Mouse (Mus musculus): ENCODE data around the gene Apol8. TPM values are rescaled to one million over a fixed set of nuclear protein-coding genes. Genes with fewer than 3 reads are reported as not detected.

Gene Apol8
- polyA plus RNA-seq, 1 experiment from 2014 or later, result 0.18 TPM

DNA sequence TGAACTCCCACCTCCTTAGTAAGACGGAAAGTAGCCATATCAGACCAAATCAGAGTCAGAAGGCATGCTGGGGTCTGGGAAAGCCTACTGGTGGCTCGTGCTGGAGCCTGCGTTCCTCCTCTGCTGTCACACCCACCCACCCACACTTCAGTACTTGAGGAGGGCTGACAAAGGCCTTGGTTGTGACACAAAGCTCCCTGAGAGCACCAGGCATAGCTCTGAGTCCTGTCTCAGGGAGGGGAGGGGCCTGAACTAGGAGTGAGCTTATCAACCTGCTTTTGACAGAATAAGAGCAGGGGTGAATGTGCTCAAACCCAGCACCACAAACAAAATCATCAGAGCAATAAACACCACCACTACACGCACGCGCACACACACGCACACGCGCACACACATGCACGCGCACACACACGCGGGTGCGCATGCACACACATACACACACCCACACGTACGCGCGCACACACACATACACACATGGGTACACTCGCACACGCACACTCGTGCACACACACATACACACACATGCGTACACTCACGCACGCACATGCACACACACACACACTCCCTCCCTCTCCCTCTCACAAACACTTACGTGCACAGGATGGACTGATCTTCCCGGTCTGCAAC lies 39.7 kb upstream of the Apol8 start:
- Histone ChIP-seq H3K27me3 (replicated peaks) (no peaks in the 10 kb centered on the region), H3K36me3 (replicated peaks) (no peaks in the 10 kb centered on the region), H3K4me1 (peaks cover 11% of the 10 kb centered on the region), H3K27ac (no peak overlapping the region), H3K9me3 (no peaks in the 10 kb centered on the region), H3K4me2 (no peak overlapping the region), H3K9ac (no peak overlapping the region), H3K4me3 (no peak overlapping the region)
- no peak for ATAC-seq (replicated peaks)
- 94% methylated on average over 26 of the region's 26 CpGs for WGBS

DNA sequence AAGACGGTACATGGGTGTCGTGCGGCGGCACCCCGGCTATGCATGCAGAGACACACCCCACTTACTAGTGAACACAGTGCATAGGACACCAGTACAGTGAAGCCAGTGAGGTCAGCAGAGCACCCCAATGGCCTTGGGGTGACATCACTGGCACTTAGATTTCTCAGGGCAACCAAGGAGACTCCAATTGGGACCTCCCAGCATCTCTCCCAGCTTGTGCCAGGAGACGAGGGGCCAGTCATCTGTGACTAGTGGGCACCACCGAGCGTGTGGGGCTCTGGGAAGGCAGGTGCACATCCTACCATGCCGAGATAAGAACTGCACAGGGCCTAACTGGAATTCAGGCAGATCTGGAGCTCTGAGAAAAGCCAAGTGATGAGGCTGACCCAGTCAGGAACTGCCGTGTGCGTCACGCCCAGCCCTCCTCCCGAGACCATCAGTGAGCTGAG lies 38.1 kb upstream of the Apol8 start:
- Histone ChIP-seq H3K36me3 (replicated peaks) (no peaks in the 10 kb centered on the region), H3K9me3 (no peaks in the 10 kb centered on the region), H3K4me3 (no peak overlapping the region), H3K27me3 (replicated peaks) (no peaks in the 10 kb centered on the region), H3K9ac (no peak overlapping the region), H3K27ac (no peak overlapping the region), H3K4me2 (no peak overlapping the region), H3K4me1 (peaks cover 11% of the 10 kb centered on the region)
- ATAC-seq (replicated peaks), result no peak
- WGBS, result 94% methylated on average over 13 of the region's 13 CpGs

DNA sequence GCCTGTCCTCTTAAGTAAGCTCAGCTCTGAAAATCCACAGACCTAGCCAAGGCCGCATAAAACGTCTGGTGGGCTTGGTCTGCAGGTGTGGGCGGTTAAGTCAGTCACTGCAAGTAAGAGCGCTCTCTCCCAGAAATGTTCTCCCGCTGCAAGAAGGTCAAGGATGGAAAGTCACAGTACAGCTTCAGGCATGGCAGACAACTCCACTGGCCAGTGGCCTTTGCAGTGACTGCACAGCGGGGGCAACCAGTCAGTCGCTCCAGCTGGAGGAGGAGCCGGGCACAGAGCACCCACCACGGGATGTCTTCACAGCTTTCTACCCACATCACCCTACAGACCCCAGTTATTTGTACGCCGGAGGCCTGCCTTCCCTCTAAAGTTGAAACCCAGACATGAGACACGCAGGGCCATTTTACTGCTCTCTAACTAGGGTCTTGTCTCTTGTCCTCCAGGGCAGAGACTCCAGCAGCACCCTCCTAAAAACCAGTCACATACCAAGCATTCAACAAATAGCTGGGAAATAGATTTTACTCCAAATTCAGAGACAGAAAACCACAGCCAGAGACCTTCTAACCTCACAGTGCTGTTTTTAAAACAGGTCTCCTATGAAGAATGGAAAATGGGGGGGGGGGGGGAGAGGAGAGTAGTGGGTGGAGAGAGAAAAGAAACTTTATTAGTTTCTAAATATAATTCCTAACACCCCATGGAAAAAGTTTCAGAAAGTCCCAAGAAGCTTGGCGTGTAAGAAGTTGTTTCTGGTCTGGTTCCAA lies 37.5 kb upstream of the Apol8 start:
- Histone ChIP-seq H3K4me2 (no peak overlapping the region), H3K4me1 (peaks cover 11% of the 10 kb centered on the region), H3K27ac (no peak overlapping the region), H3K36me3 (replicated peaks) (no peaks in the 10 kb centered on the region), H3K27me3 (replicated peaks) (no peaks in the 10 kb centered on the region), H3K4me3 (no peak overlapping the region), H3K9me3 (no peaks in the 10 kb centered on the region), H3K9ac (no peak overlapping the region)
- WGBS, result 92% methylated on average over 13 of the region's 13 CpGs
- ATAC-seq (replicated peaks), result no peak

DNA sequence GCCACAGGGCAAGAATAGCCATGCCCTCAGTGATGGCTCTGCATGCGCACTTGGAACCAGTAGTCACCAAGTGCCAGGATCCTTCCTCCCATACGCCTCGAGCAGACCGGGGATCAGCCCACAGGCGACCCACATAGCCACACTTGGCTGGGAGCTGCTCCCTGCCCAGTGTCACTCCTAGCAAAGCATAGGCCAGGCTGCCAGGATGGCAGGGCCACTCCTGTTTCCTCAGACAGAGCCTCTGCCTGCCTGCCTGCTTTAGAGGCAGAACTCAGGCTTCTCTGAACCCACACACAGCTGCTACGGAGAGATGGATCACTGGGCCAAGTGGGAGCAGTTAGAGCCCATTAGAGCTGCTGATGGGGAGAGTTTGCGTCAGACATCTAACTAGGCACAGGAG lies 36.8 kb upstream of the Apol8 start:
- no peak overlapping the region for H3K4me3 ChIP-seq
- no peaks in the 10 kb centered on the region for H3K36me3 ChIP-seq (replicated peaks)
- no peak overlapping the region for H3K4me2 ChIP-seq
- 88% methylated on average over 7 of the region's 7 CpGs for WGBS
- H3K27ac ChIP-seq, result no peak overlapping the region
- ATAC-seq (replicated peaks), result no peak
- H3K4me1 ChIP-seq, result peaks cover 4% of the 10 kb centered on the region
- no peak overlapping the region for H3K9ac ChIP-seq
- no peaks in the 10 kb centered on the region for H3K27me3 ChIP-seq (replicated peaks)
- no peaks in the 10 kb centered on the region for H3K9me3 ChIP-seq

DNA sequence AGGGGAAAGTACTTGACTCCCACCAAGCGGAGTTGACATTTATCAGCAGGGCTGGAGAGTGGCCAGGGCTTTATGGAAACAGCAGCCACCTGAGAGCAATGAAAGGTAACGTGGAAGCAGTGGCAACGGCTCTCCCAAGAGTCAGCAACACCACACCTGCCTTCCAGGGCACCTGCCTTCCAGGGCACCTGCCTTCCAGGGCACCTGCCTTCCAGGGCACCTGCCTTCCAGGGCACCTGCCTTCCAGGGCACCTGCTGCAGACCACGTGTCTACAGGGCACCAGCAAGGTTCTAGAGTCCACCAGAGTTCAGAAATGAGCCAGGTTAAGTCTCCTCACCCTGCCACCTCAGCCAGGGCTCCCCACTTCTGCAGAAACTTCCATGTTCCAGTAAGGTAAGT lies 36.3 kb upstream of the Apol8 start:
- no peaks in the 10 kb centered on the region for H3K4me1 ChIP-seq
- H3K9me3 ChIP-seq, result no peaks in the 10 kb centered on the region
- no peak overlapping the region for H3K9ac ChIP-seq
- ATAC-seq (replicated peaks), result no peak
- H3K27me3 ChIP-seq (replicated peaks), result no peaks in the 10 kb centered on the region
- no peak overlapping the region for H3K4me3 ChIP-seq
- H3K27ac ChIP-seq, result no peak overlapping the region
- WGBS, result 89% methylated on average over 4 of the region's 4 CpGs
- no peak overlapping the region for H3K4me2 ChIP-seq
- no peaks in the 10 kb centered on the region for H3K36me3 ChIP-seq (replicated peaks)

DNA sequence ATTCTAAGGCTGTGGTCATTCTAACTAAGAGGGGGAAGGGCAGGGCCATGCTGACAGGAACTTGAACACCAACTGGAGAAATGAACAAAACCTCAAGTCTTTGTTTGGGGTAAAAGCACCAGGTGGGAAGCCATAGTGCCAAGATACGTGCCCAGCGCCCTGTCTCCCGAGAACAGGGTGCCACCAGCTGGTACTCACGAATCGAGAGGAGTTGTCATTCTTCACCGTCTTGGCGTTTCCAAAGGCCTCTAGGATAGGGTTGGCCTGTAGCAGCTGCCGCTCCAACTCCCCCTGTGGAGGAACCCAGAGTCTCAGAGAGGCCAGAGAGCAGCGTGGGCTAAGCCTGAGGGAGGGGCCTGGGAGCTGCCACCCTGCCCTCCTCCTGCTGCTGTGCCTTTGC lies 35.3 kb upstream of the Apol8 start:
- no peaks in the 10 kb centered on the region for H3K9me3 ChIP-seq
- 85% methylated on average over 9 of the region's 9 CpGs for WGBS
- H3K4me3 ChIP-seq, result no peak overlapping the region
- H3K27me3 ChIP-seq (replicated peaks), result no peaks in the 10 kb centered on the region
- H3K4me1 ChIP-seq, result no peaks in the 10 kb centered on the region
- ATAC-seq (replicated peaks), result no peak
- no peaks in the 10 kb centered on the region for H3K36me3 ChIP-seq (replicated peaks)
- no peak overlapping the region for H3K27ac ChIP-seq
- H3K4me2 ChIP-seq, result no peak overlapping the region
- no peak overlapping the region for H3K9ac ChIP-seq

DNA sequence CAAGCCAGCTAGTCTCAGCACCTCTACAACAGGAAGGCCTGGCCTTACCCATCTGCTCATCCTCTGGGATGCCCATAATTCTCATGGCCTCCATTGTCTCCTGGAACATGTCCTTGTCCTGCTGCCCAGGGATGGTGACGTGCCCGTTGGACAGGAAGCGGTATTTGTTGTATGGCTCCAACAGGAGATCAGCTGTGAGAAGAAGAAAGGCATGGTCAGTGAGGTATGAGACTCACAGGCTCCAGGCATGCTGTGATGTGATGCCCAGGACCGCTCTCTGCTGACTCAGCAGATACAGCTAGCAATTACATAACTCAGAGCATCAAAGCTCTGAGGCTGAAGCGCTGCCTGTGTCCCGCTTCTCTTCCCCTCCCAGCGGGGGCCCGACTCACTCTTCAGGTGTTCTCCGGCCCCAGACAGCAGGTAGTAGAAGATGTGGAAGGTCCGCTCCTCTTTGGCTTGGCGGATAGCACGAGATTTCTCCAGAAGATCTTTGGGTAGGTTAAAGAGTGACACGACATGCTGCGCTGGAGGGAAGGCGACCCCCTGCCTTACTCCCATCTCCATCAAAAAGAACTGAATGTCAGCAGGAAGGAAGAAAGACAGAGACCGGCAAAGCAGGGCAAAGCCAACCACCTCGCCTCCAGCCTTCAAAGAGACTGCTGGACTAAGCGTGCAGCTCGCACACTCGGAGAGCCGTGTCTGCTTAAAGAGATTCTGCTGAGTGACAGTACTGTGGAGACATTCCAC lies 34.0 kb upstream of the Apol8 start:
- Histone ChIP-seq H3K27me3 (replicated peaks) (no peaks in the 10 kb centered on the region), H3K4me3 (no peak overlapping the region), H3K4me2 (no peak overlapping the region), H3K9me3 (no peaks in the 10 kb centered on the region), H3K27ac (no peak overlapping the region), H3K4me1 (no peaks in the 10 kb centered on the region), H3K36me3 (replicated peaks) (0 out of 2 replicates have a peak, but pooled peaks cover 8% of the 10 kb centered on the region), H3K9ac (no peak overlapping the region)
- ATAC-seq (replicated peaks), result no peak
- WGBS, result 91% methylated on average over 21 of the region's 21 CpGs

DNA sequence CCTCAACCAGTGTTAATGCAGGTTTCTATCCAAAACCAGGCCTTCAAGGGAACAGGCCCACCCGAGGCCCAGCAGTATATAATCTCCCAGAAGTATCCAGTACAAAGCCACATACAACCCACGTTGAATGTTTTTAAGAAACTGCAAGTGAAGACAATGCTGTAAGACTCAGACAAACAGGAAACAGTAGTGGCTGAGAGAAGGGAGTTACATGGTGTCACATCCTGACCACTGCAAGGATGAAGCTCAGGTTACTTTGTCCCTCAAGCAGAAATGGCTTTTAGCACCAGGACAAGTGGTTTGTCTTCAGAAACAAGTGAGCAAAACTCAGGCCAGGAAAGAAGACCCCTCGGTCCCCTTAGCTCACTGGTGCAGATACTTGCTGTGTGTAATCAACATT lies 32.4 kb upstream of the Apol8 start:
- Histone ChIP-seq H3K27ac (no peak overlapping the region), H3K4me2 (no peak overlapping the region), H3K36me3 (replicated peaks) (0 out of 2 replicates have a peak, but pooled peaks cover 9% of the 10 kb centered on the region), H3K9ac (no peak overlapping the region), H3K4me1 (no peaks in the 10 kb centered on the region), H3K27me3 (replicated peaks) (no peaks in the 10 kb centered on the region), H3K4me3 (no peak overlapping the region), H3K9me3 (no peaks in the 10 kb centered on the region)
- WGBS, result 87% methylated on average over 3 of the region's 3 CpGs
- ATAC-seq (replicated peaks), result no peak

DNA sequence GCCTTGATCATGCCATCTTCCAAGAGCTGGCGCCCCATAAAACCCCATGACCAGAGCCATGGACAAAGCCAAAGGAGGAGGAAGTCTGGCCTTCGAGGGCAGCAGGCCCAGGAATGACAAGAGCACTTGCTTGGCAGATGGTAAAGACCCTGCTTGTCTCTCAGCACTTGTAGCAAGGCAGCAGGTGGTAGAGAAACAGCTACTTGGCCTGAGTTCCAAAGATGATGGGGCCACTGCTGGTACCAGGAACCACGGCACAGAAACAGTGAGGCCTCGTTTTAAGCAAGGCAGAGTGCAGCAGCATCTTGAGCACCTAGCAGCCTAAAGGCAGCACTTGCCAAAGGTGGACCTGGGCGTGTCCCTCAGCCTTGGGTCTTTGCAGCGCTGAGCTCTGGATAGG lies 31.6 kb upstream of the Apol8 start:
- no peaks in the 10 kb centered on the region for H3K4me1 ChIP-seq
- 86% methylated on average over 6 of the region's 6 CpGs for WGBS
- H3K27ac ChIP-seq, result no peak overlapping the region
- no peak for ATAC-seq (replicated peaks)
- H3K9ac ChIP-seq, result no peak overlapping the region
- no peak overlapping the region for H3K4me2 ChIP-seq
- H3K4me3 ChIP-seq, result no peak overlapping the region
- no peaks in the 10 kb centered on the region for H3K27me3 ChIP-seq (replicated peaks)
- 0 out of 2 replicates have a peak, but pooled peaks cover 12% of the 10 kb centered on the region for H3K36me3 ChIP-seq (replicated peaks)
- H3K9me3 ChIP-seq, result no peaks in the 10 kb centered on the region

DNA sequence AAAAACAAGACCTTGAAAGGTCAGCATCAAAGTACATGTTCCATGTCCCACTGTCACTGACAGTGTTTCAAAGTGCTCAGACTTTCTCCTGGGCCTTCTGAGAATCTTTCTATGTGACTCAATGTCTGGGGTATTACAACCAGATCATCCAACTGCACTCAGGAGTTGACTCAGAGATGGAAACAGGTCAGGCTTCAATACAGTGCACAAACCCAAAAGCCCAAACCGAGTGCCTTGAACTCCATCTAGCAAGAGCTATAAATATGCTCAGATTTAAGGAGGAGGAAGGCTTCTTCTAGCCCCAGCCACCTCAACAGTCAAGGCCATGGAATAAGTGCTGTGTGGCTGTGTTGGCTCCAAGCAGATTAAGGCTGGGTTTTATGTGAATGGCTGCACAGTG lies 29.0 kb upstream of the Apol8 start:
- Histone ChIP-seq H3K9ac (no peak overlapping the region), H3K4me3 (no peak overlapping the region), H3K4me1 (no peaks in the 10 kb centered on the region), H3K27me3 (replicated peaks) (no peaks in the 10 kb centered on the region), H3K36me3 (replicated peaks) (peaks cover 24% of the 10 kb centered on the region; the same call in 1 of the 2 replicates), H3K27ac (no peak overlapping the region), H3K9me3 (no peaks in the 10 kb centered on the region), H3K4me2 (no peak overlapping the region)
- 78% methylated on average over 1 of the region's 1 CpGs for WGBS
- ATAC-seq (replicated peaks), result no peak

DNA sequence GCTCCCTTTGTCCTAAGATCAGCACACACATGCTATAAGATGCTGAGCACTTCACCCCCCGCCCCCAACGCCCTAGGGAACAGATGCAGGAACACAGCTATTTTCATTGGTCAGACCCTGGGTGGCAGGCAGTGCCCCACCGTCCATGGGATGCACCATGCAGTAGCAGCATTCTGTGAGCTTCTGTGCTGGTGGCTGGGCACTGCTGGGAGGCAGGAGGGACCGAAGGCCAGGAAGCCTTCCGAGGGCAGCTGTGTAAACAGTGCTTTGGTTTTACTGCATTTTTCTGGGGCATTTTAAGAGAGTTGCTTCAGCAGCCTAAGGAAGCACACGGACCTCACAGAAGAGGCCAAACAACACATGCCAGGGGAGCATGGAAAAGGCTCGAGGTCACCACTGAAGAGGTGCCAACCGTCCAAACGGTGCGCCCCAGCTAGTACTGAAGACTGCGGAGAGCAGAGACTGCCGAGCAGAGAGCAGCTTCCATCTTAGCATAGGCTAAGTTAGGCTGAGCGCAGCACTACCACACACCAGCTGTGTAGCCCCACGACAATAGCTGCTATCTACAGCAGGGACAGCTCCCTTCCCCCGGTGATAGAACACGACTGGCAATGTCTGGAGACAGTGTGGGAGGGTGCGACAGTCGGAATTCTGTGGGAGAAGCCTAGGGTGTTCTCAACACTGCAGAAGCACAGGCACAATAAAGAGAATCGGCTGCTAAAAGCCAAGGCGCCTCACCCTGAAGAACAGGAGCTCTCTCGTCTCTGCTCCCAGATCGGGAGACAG lies 27.4 kb upstream of the Apol8 start:
- H3K4me3 ChIP-seq, result no peak overlapping the region
- no peak for ATAC-seq (replicated peaks)
- no peaks in the 10 kb centered on the region for H3K27me3 ChIP-seq (replicated peaks)
- H3K4me2 ChIP-seq, result no peak overlapping the region
- no peak overlapping the region for H3K9ac ChIP-seq
- 82% methylated on average over 22 of the region's 22 CpGs for WGBS
- no peak overlapping the region for H3K27ac ChIP-seq
- no peaks in the 10 kb centered on the region for H3K4me1 ChIP-seq
- H3K9me3 ChIP-seq, result no peaks in the 10 kb centered on the region
- peaks cover 27% of the 10 kb centered on the region; the same call in 1 of the 2 replicates for H3K36me3 ChIP-seq (replicated peaks)

Data from midbrain, embryonic 15.5 days (tissue).